Mouse (Mus musculus) MEL (cell line): ENCODE data around the gene Phf1.

ENCODE experiments used
- CTCF ChIP-seq, 3 experiments: IDR thresholded peaks in 2 of 3; conservative IDR thresholded peaks in 1 of 3; 2 replicates each; pipeline ENCODE4 v1.5.1; 2011 to 2012; ENCODE audit warnings: low read length in 3 of 3, low read depth in 2 of 3, mild to moderate bottlenecking in 2 of 3, improper control_type of control experiment in 1 of 3, inconsistent platforms in 1 of 3, mixed read lengths in 1 of 3, moderate library complexity in 1 of 3; ENCODE audit not compliant: control insufficient read depth in 1 of 3, insufficient read depth in 1 of 3, poor library complexity in 1 of 3, severe bottlenecking in 1 of 3
- ELF1 ChIP-seq: IDR thresholded peaks from 2 replicates; pipeline ENCODE4 v1.6.1; 2014; ENCODE audit warnings: low read depth, mild to moderate bottlenecking, inconsistent platforms, low read length, improper control_type of control experiment, moderate library complexity
- EP300 ChIP-seq, 2 experiments: IDR thresholded peaks; 2 replicates each; pipeline ENCODE4 v1.6.1; 2011; ENCODE audit warnings: improper control_type of control experiment in 2 of 2, low read length in 2 of 2, low read depth in 1 of 2, mild to moderate bottlenecking in 1 of 2
- GATA1 ChIP-seq: IDR thresholded peaks from 2 replicates; pipeline ENCODE4 v1.6.1; 2011; ENCODE audit warnings: low read depth, low read length, improper control_type of control experiment
- JUND ChIP-seq: IDR thresholded peaks from 2 replicates; pipeline ENCODE4 v1.6.1; 2011; ENCODE audit warnings: low read depth, mild to moderate bottlenecking, improper control_type of control experiment, low read length
- POLR2A ChIP-seq, 2 experiments: IDR thresholded peaks; 2 replicates each; pipeline ENCODE4 v1.6.1; 2011 to 2012; ENCODE audit warnings: low read length in 2 of 2, mild to moderate bottlenecking in 2 of 2, control low read depth in 1 of 2, improper control_type of control experiment in 1 of 2, low read depth in 1 of 2, moderate library complexity in 1 of 2; ENCODE audit not compliant: control insufficient read depth in 1 of 2, insufficient read depth in 1 of 2, poor library complexity in 1 of 2

- TF ChIP-seq POLR2A (IDR thresholded peaks at IDR 0.05; ENCODE audit: control insufficient read depth in 1 of 2, insufficient read depth in 1 of 2, low read depth in 1 of 2, low read length in 2 of 2, poor library complexity in 1 of 2) (no peak), CTCF (IDR thresholded peaks at IDR 0.05 in 2 of 3, conservative IDR thresholded peaks at IDR 0.05 in 1 of 3; ENCODE audit: control insufficient read depth in 1 of 3, insufficient read depth in 1 of 3, low read depth in 2 of 3, low read length in 3 of 3, poor library complexity in 1 of 3, severe bottlenecking in 1 of 3) (peak in 2 of 3 experiments; percentile 4 to 44; a peak in 2 of 6 replicates), EP300 (IDR thresholded peaks at IDR 0.05; ENCODE audit: low read depth in 1 of 2, low read length in 2 of 2) (no peak), ELF1 (no peak), JUND (no peak), GATA1 (no peak)
These were observed 16.3 kb downstream of the Phf1 start for GRCm38 (mm10) chr17:26949051-26949577.
